ENCODE assay signal across 18 mouse cellular contexts in genomic region chr12:8380944-8381343, GRCm38 (mm10).
"Had no signal": no experiment of that assay in that cellular context is flagged by ENCODE, and none has a peak within 500 bp of the region (broad histone marks: within the 10 kb centered on the region; RNA-seq: fewer than 3 reads in every experiment).

No protein-coding gene starts in this region.

- DNase-seq: lung, adult 18-20 months; lung, embryonic 14.5 days; lung, postnatal 10 days; lung, postnatal 4 days; right cerebral cortex, adult 18-20 months; right cerebral cortex, postnatal 25 days; right cerebral cortex, postnatal 4 days; spleen, adult 18-20 months; thymus, adult 18-20 months; thymus, postnatal 14 days; thymus, postnatal 36 days had no signal

- H3K4me1 ChIP-seq: midbrain, embryonic 13.5 days had no signal

- H3K4me3 ChIP-seq: liver, embryonic 12.5 days; midbrain, embryonic 10.5 days; midbrain, embryonic 13.5 days; myocyte; neural tube, embryonic 13.5 days; neural tube, embryonic 15.5 days had no signal

- H3K9ac ChIP-seq: liver, embryonic 12.5 days; liver, embryonic 14.5 days; lung, embryonic 14.5 days; midbrain, embryonic 13.5 days; neural tube, embryonic 13.5 days; neural tube, embryonic 15.5 days had no signal

- H3K36me3 ChIP-seq: liver, embryonic 12.5 days; midbrain, embryonic 10.5 days; midbrain, embryonic 13.5 days; neural tube, embryonic 13.5 days; neural tube, embryonic 15.5 days had no signal

- H3K4me2 ChIP-seq: liver, embryonic 12.5 days; lung, embryonic 14.5 days; midbrain, embryonic 13.5 days; neural tube, embryonic 13.5 days; neural tube, embryonic 15.5 days had no signal

- ATAC-seq: liver, embryonic 12.5 days; midbrain, embryonic 13.5 days had no signal

- H3K9me3 ChIP-seq: liver, embryonic 12.5 days; midbrain, embryonic 10.5 days; midbrain, embryonic 13.5 days; neural tube, embryonic 13.5 days; neural tube, embryonic 15.5 days had no signal

- H3K27me3 ChIP-seq: liver, embryonic 12.5 days; midbrain, embryonic 13.5 days; neural tube, embryonic 13.5 days; neural tube, embryonic 15.5 days had no signal

- H3K27ac ChIP-seq: liver, embryonic 12.5 days; liver, embryonic 14.5 days; midbrain, embryonic 10.5 days; midbrain, embryonic 13.5 days; neural tube, embryonic 13.5 days; neural tube, embryonic 15.5 days had no signal
